Mouse (Mus musculus) C2C12 (cell line): ENCODE results near the gene Cdsn.

Experiments used
- CTCF ChIP-seq: IDR thresholded peaks from one replicate; pipeline ENCODE4 v1.5.1; 2011; ENCODE audit not compliant: control insufficient read depth, insufficient read depth, insufficient read length
- USF1 ChIP-seq: IDR thresholded peaks from one replicate; pipeline ENCODE4 v1.6.1; 2011; ENCODE audit warnings: low read depth, mild to moderate bottlenecking, control low read depth, moderate library complexity

- TF ChIP-seq CTCF (no peak), USF1 (no peak)
Measured at GRCm38 (mm10) chr17:35514756-35515155, 37.2 kb upstream of the Cdsn start.
